Mouse (Mus musculus) heart, adult 2 months (tissue): ENCODE measurements around the gene Plscr3. TPM values are rescaled to one million over a fixed set of nuclear protein-coding genes. Genes with fewer than 3 reads are reported as not detected.
"Not testable (repeated sequence)": the region's sequence is repeated elsewhere in the genome, so short reads cannot be mapped to it uniquely, and the experiment has no call there.

Source experiments
- DNase-seq, 2 experiments: peaks; one replicate each; pipeline ENCODE4 v3.0.0; 2021
- H3K27ac ChIP-seq: fragments of 200-600 bp; 2 replicates; pipeline ENCODE4 v1.8.1; 2022
- H3K27me3 ChIP-seq: fragments of 200-500 bp; 2 replicates; pipeline ENCODE4 v1.6.1; 2012; ENCODE audit warnings: mild to moderate bottlenecking, low read length, inconsistent platforms, mixed read lengths; ENCODE audit not compliant: control insufficient read depth, insufficient read depth
- H3K36me3 ChIP-seq: fragments of 200-500 bp; 2 replicates; pipeline ENCODE4 v1.6.1; 2012; ENCODE audit warnings: low read length, inconsistent platforms; ENCODE audit not compliant: control insufficient read depth, insufficient read depth
- H3K4me1 ChIP-seq: fragments of 200-500 bp; 2 replicates; pipeline ENCODE4 v1.6.1; 2011; ENCODE audit warnings: low read length; ENCODE audit not compliant: control insufficient read depth, insufficient read depth
- H3K4me3 ChIP-seq: fragments of 200-600 bp; 2 replicates; pipeline ENCODE4 v1.8.1; 2022
- H3K79me2 ChIP-seq: fragments of 200-500 bp; replicated peaks from 2 replicates; pipeline ENCODE4 v1.6.1; 2012; ENCODE audit warnings: mild to moderate bottlenecking, inconsistent platforms, low read length, moderate library complexity, mixed read lengths; ENCODE audit not compliant: control insufficient read depth, insufficient read depth
- H3K9ac ChIP-seq: fragments of 200-500 bp; 2 replicates; pipeline ENCODE4 v1.6.1; 2012; ENCODE audit warnings: low read depth, mild to moderate bottlenecking, control low read depth, inconsistent platforms, low read length, mixed read lengths
- CTCF ChIP-seq: fragments of 200-600 bp; IDR thresholded peaks from 2 replicates; pipeline ENCODE4 v1.8.1; 2022; ENCODE audit warnings: antibody characterized with exemption, mild to moderate bottlenecking, moderate library complexity
- EP300 ChIP-seq: fragments of 200-500 bp; IDR thresholded peaks from 2 replicates; pipeline ENCODE4 v1.6.1; 2011; ENCODE audit warnings: low read depth, low read length, control low read depth; ENCODE audit not compliant: insufficient read depth
- POLR2A ChIP-seq: fragments of 200-500 bp; IDR thresholded peaks from 2 replicates; pipeline ENCODE4 v1.6.1; 2011; ENCODE audit warnings: mild to moderate bottlenecking, low read depth, low read length, control low read depth; ENCODE audit not compliant: insufficient read depth
- WGBS: fragments of 180-500 bp; shearing (Covaris S2); methylation state at CpG from one replicate; pipeline ENCODE4 v1.1.7; 2018; 5-methylcytosine and 5-hydroxymethylcytosine counted together
- intact Hi-C: fragments of 180-260 bp; cut with DNase I; formaldehyde crosslinking; loops from one replicate; pipeline ENCODE4 v1.15.1; 2025
- polyA plus RNA-seq: library from polyadenylated mRNA; depleted of rRNA; stranded (reverse); fragments of >200 nt; gene quantifications from 2 replicates; pipeline ENCODE4 v1.2.3, GENCODE M21; 2012
- total RNA-seq, 2 experiments: library from RNA; stranded (reverse); gene quantifications; 2 replicates each; pipeline ENCODE4 v1.2.3; 2021

Gene Plscr3
- total and polyA plus RNA-seq, 3 experiments = 21.2 to 48.3 (median 22.4) TPM

DNA sequence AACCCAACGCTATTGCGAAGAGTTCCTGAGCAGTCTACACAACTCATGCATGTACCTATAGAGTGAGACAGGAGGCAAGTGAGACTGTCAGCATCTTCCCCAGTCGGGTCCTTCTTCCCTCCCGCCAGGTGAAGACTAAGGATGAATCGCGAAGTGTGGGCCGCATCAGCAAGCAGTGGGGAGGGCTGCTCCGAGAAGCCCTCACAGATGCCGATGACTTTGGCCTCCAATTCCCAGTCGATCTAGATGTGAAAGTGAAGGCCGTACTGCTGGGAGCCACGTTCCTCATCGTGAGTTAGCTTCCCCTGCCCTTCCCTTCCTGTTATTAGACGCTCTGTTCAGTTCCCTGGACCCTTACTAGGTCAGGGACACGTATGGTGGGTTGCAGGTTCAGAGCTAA is 3.7 kb downstream of the Plscr3 start:
- no peaks in the 10 kb centered on the region; the same call in 1 of the 2 replicates for H3K36me3 ChIP-seq
- intact Hi-C loops = no loop called here
- no peaks in the 10 kb centered on the region for H3K79me2 ChIP-seq
- DNase-seq = no peak
- WGBS = 81% methylated on average over 15 of the region's 15 CpGs
- H3K27me3 ChIP-seq = no peaks in the 10 kb centered on the region
- H3K4me3 ChIP-seq = peak overlapping the region; percentile 20; the same call in 1 of the 2 replicates
- TF ChIP-seq CTCF (no peak), POLR2A (no peak)
- peak overlapping the region; percentile 67 for H3K27ac ChIP-seq
- peaks cover 5% of the 10 kb centered on the region for H3K4me1 ChIP-seq
- H3K9ac ChIP-seq = no peak overlapping the region

DNA sequence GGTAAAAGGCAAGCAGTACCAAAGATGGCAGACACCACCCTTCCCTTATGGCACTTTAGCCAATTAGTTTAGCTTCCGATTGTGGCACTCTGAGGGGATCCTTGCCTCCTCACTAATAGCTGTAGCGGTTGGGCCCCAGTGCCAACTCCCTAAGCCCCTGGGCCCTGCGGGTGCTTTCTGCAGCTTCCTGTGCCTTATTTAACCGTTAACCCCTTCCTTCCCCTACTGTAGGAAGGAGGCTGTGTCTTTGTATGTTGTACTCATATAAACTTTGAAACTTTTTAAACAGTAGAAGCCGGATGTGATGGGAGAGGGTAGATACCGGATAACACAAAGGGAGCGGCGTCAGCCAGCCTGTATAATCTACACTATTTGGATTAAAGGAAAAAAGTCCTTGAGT is 4.6 kb downstream of the Plscr3 start:
- no peaks in the 10 kb centered on the region for H3K27me3 ChIP-seq
- H3K4me3 ChIP-seq = no peak overlapping the region
- WGBS = 67% methylated on average over 8 of the region's 8 CpGs
- intact Hi-C loops = no loop called here
- H3K4me1 ChIP-seq = peaks cover 5% of the 10 kb centered on the region
- no peak for TF ChIP-seq EP300
- H3K79me2 ChIP-seq = no peaks in the 10 kb centered on the region
- H3K9ac ChIP-seq = no peak overlapping the region
- H3K36me3 ChIP-seq = no peaks in the 10 kb centered on the region; the same call in 1 of the 2 replicates
- DNase-seq = no peak
- no peak overlapping the region for H3K27ac ChIP-seq

DNA sequence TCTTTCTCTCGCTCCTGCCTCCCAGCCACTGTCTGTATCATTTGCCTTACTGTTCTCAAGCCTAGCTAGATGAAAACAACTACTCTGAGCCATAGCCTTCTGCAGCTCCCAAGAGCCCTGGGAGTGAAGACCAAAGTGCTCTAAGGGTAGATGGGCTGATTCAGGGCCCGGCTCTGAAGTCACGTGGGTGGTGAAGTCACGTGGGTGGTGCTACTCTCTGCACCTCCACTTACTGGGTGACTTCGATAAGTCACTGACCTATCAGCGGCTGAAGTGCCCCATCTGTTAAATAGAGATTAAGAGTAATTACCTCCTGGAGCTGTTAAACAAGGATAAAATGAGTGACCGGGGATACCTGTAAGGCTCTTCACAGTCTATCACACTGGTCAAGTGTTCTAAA is 7.8 kb downstream of the Plscr3 start:
- no peaks in the 10 kb centered on the region; the same call in 1 of the 2 replicates for H3K36me3 ChIP-seq

DNA sequence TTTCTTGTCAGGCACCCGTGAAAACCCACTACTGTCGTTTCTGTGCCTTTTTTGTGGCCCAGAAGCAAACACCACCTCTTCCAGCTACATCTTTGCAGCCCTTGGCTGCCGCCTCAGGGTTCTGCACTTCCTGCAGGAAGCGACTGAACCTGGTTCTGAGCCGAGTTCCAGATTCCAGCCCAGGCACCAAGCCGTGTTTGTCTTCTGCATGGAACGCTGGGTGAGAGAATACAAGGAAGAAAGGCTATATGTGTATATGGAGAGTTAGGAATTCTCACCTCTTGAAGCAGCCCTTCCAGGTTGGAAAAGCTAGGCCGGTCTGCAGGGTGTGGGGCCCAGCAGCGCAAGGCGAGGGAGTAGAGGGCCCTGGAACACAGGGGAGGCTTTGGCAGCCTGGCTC is 8.5 kb downstream of the Plscr3 start:
- no peak for DNase-seq
- TF ChIP-seq EP300 (no peak), CTCF (no peak), POLR2A (no peak)
- Histone ChIP-seq H3K9ac (no peak overlapping the region), H3K36me3 (no peaks in the 10 kb centered on the region), H3K79me2 (no peaks in the 10 kb centered on the region), H3K27me3 (no peaks in the 10 kb centered on the region), H3K27ac (peak overlapping the region; percentile 61), H3K4me1 (no peaks in the 10 kb centered on the region), H3K4me3 (no peak overlapping the region)
- intact Hi-C loops = no loop called here
- 51% methylated on average over 10 of the region's 10 CpGs for WGBS

More for the DNA sequence above, 7.8 kb downstream of the Plscr3 start:
- Histone ChIP-seq H3K4me1 (peaks cover 5% of the 10 kb centered on the region), H3K4me3 (no peak overlapping the region), H3K27me3 (no peaks in the 10 kb centered on the region), H3K79me2 (no peaks in the 10 kb centered on the region), H3K27ac (peak overlapping the region; percentile 61), H3K9ac (no peak overlapping the region)
- no peak for TF ChIP-seq EP300
- TF ChIP-seq POLR2A = no peak
- no peak for TF ChIP-seq CTCF
- intact Hi-C loops = no loop called here
- 30% methylated on average over 7 of the region's 7 CpGs for WGBS
- DNase-seq = no peak

DNA sequence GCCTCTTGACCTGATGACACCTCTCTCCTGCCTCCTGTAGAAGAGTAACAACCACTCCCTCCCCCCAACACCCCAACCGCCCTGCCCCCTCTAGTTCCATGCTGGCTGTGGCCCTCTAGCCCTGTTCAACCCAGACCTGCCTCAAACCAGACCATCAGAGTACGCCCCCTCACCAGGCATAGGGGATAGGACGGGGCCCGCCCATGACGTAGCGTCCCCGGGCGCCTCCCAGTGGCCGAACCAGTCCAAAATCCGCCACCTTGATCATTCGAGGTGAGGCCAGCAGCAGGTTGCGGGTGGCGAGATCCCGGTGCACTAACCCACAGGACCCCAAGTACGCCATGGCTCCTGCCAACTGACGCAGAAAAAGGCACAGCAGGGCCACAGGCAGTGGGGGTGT is 9.2 kb downstream of the Plscr3 start:
- H3K27me3 ChIP-seq = no peaks in the 10 kb centered on the region
- 28% methylated on average over 16 of the region's 16 CpGs for WGBS
- no peaks in the 10 kb centered on the region for H3K4me1 ChIP-seq
- H3K36me3 ChIP-seq = no peaks in the 10 kb centered on the region
- intact Hi-C loops = no loop called here
- DNase-seq = peak; percentile 45 to 63
- H3K4me3 ChIP-seq = no peak overlapping the region
- H3K27ac ChIP-seq = no peak overlapping the region; the same call in 1 of the 2 replicates
- TF ChIP-seq CTCF = peak; percentile 61
- no peak for TF ChIP-seq POLR2A
- no peak overlapping the region for H3K9ac ChIP-seq
- H3K79me2 ChIP-seq = no peaks in the 10 kb centered on the region

DNA sequence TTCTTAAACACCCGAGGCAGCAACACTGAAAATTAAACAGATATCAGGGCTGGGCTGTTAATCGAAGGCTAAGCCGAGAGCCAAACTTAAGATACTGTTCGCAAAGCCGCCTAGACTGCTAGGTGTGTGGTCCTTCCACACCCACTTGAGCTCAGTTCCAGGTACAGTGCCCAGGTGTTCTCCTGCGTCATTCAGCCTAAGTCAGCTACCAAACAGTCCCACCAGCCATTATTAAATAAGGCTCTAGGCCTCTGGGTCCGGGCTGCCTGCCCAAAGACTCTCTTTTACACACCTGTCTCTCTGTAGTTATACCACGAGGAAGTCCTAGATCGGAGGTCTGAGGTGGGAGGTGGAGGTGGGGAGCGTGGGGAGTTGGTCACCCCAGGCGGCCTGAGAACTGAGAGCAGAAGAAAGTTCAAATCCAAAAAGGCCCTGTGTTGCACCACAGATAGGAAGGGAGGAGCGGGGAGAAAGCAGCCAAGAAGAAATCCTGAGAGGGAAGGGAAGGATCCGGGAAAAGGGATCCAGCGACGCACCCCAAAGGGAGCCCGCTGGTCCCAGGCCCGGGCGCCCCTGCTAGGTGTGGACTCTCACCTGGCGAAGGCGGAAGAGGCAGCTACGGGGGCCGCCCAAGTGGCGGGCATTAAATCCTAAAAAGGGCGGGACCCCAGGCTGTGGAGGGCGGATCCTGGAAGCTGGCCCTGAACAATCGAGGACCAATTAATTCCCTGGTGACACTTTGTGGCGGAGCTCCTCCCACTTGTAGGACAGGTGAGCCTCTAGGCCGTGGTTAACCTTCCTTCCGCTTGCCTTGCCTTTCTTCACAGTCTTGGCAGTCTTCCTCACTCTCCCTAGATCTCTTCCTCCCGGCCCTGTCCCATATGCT is 12.2 kb downstream of the Plscr3 start, which contains the start of gene Tnk1:
Gene Tnk1, minus strand, starts transcription at position 618 of the 886 bp plus-strand sequence.
- intact Hi-C loops = no loop called here
- WGBS = 39% methylated on average over 30 of the region's 30 CpGs
- no peaks in the 10 kb centered on the region for H3K79me2 ChIP-seq
- H3K9ac ChIP-seq = no peak within 1 kb of the TSS
- H3K27ac ChIP-seq = no peak within 1 kb of the TSS
- H3K4me3 ChIP-seq = no peak within 1 kb of the TSS
- no peaks in the 10 kb centered on the region for H3K4me1 ChIP-seq
- H3K36me3 ChIP-seq = no peaks in the 10 kb centered on the region
- no peak for TF ChIP-seq CTCF
- no peak for TF ChIP-seq POLR2A
- no peak for TF ChIP-seq EP300
- DNase-seq = no peak
- H3K27me3 ChIP-seq = no peaks in the 10 kb centered on the region

DNA sequence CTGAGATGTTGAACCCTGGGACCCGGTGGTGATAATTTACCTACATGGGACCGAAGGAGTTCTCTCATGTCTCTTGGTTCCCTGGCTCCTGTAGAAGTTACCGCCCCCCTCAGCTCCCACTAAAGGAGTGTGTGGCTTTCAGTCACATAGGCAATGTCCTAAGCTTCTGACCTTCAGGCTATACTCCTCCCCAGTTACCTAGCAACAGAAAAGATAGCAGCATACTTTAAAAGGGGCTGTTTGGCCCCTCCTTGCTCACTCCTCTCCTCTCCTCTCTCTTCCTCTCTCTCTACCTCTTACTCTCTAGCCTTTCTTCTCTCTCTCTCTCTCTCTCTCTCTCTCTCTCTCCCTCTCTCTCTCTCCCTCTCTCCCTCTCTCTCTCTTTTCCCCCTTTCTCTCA is 17.6 kb downstream of the Plscr3 start:
- H3K4me1 ChIP-seq, H3K9ac ChIP-seq, H3K4me3 ChIP-seq, H3K27ac ChIP-seq, H3K27me3 ChIP-seq, DNase-seq, intact Hi-C loops, H3K79me2 ChIP-seq, H3K36me3 ChIP-seq: not testable (repeated sequence)
- WGBS = 63% methylated on average over 3 of the region's 3 CpGs
